Mouse (Mus musculus): ENCODE results near the gene Slfn9.
"Not testable (repeated sequence)": the region's sequence is repeated elsewhere in the genome, so short reads cannot be mapped to it uniquely, and the experiment has no call there.

Slfn9 gene

DNA sequence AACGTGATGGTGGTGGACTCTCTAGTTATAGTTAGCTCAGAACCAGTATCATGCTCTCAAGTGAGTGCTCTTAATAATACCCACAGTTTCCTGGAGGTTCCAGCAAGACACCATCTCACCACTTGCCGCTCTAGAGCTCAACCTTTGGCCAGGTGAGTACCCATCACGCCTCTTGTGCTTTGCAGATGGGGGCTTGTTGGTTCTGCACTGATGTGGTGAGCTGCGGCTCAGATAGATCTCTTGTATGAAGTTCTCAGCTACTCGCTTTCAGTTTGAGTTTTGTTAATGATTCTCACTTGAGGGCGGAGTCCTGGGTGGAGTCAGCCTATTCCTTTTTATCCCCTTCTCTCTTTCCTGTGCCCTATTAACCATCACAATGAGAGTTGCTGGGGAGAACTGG, 37.0 kb downstream of the Slfn9 start:
- no peak for DNase-seq

DNA sequence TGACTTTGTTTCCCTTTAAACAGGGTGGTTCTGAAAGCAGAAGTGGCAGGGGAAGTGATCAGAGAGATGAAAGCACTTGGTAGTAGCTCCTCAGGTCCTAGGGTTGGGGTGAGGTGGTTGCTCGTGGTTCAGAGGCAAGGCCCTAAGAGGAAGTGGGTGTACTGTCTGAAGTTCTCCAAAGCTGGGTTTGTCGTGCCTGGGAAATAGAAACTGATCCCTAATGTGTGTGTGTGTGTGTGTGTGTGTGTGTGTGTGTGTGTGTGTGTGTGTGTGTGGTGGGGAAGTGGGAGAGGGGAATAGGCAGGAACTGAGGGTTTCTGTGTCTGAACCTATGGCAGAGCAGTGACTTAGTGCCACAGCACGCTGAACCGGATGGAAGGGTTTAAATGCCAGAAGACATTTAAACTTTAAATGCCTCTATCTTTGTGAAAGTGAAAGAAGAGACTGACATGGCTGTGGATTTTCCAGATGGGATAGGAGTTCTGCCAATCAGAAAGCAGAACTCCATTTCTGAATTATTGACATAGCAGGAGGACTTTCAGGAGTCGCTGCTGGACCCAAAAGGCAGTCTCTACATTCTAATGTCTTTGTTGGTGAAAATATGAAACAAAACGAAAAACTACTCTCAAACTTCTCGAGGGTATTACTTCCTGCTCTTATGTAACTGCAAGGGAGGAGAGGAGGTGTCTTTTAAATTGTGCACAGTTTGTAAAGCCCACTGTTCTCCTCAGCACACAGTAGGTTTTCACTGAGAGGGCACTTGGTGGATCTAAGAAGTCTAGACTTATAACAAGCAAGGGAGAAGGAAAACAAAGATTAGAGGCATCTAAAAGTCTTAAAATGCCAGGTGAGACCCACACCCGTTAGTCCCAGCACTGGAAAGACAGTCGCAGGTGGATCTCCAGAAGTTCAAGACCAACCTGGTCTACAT, 38.8 kb downstream of the Slfn9 start:
- DNase-seq, result peak; percentile 26 to 28

DNA sequence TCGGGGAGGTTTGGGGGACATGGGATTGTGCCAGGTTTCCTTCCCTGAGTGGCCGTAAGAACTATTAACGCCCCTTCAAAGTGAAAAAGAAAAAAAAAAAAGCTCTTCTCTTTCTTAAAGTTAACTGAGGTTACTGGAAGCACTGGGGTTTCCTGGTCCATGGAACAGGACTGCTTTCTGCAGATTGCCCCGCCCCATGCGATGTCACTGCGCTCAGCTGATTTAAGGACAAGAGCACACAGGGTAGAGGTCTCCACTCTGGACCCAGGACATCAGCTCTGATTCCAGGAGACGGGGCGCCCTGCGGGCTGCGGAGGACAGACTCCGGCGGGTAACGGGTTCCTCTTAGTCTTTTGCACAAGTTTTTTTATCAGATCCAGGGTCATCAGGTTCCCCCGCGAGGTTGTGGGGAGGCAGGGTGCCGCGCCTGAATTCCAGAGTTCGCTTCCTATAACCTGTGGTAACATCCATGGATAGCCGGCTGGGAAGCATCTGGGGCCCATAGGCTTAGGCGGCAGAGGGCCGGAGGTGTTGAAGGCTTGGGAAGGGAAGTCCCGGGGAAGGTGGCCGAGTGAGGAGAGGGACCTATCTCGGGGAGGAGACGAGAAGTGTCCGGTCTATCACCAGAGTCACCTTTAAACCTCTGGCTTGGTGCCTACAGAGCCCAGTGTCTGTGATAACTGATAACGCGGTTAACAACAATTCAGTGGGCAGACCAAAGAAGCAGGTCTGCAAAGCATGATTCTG, 39.6 kb downstream of the Slfn9 start:
- peak; percentile 87 to 88 for DNase-seq

DNA sequence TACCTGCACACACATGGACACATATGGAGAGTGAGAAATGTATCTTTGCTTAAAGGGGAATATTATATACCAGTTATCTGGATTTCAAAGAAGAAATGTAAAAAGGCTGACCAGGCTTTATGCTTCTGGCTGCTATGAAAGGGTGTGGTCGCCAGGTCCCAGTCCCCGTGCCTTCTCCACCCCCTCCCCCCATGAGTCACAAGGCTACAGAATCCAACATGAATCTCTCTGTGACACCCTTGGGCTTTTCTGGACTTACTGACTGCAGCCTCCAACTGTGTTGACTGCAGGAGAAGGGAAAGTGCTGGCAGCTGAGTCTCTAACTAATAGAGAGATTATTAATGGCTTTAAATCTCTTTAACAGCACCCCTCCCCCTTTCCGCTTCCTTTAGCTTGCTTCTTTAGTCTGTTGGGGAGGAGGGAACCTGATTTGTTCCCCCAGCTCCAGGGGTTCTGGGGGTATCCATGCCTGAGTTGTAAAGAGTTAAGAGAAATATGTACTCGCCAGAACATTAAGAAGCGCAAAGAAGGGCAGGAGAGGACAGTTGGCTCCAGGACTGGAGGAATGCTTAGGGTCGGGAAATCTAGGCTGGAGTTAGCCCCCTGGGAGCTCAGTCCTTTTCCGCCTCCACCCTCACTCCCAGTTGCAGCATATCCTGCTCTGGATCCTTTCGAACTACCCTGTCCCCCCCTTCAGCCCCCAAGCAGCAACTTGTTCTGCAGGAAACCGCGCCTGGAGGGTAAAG, 40.7 kb downstream of the Slfn9 start, which contains the start of gene Slfn5:
Slfn5 (plus strand) TSS at position 614 of the 746 bp plus-strand sequence.
- peak; percentile 70 to 84 for DNase-seq

DNA sequence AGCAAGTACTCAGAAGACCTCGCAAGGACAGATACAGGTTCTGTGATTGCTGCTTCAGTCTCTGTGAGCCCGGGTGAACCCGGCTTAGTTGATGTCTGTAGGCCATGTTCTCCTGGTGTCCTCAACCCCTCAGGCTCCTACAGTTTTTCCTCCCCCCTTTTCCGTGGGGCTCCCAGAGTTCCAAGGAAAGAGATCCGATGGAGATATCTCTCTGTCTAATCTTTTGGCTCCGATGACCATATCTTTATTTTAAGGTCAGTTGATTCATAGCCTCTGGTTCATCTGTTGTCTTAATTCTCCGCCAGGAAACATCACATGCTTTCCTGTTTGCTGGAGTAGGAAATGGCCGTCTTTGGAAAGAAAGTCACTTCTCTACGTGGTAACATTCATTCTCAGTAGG, 42.6 kb downstream of the Slfn9 start:
- DNase-seq, result peak; percentile 41 to 77

DNA sequence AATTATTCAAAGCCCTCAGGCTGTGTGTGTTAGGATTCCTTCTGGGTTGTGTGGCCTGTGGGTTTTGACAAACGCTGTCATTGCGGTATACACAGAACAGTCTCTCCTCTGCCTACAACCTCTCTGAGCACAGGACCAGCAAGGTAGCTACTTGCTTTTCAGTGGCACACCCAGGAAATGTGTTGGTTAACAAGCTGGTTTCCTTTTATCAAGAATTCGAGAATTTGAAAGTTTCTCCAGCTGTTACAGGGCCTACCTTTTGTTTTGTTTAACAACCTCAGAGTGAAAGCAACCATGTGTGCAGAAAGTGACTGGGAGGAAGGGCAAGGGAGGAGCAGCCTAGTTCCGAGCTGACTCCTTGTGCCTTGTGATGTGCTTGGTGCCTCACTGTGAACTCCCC, 44.2 kb downstream of the Slfn9 start:
- DNase-seq, result no peak

DNA sequence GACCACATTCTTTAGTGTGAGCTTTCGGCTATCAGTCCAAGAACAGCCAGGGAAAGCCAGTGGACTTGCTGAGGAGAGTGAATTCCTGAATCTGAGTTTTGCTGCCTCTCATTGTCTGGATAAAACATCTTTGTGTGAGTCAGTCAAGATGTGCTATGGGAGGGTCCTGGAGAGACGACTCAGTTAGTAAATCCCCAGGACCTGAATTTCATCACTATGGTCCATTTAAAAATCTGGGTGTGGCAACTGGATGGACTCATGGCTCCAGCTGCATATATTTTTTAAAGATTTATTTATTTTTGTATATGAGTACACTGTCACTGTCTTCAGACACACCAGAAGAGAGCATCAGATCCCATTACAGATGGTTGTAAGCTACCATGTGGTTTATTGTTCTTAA, 46.0 kb downstream of the Slfn9 start:
- DNase-seq, result no peak

DNA sequence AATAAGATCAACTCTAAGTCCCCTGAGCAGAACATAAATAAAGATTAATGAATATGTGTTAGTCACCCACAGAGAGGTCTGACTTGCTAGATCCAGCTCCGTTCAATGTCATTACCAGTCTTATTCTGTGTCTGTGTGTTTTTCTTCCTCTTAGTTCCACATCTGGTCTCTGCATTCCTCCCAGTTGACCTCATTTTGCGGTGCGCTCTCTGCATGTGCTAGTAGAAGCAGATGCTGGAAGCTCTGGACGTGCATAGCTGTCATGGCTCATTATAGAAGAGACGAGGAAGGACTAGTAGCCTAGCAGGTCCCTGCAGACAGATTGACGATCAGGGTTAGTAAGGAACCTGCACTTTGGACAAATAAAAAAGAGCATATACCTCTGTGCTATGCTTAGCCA, 48.3 kb downstream of the Slfn9 start:
- no peak for DNase-seq

DNA sequence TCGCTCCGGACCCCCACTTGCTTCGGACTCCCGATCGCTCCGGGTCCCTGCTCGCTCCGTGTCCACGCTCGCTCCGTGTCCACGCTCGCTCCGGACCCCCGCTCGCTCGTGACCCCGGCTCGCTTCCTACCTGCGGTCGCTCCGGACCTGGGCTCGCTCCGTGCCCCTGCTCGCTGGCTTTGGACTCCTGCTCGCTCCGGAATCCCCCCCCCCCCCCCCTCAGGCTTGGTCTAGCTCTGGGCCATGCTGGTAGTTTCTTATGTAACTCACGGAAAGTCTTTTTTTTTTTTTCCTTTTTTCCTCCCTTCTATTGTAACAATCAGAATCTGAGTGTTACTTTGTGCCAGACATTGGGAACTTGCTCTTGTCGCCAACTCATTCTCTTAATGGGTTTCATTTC, 58.4 kb downstream of the Slfn9 start:
- DNase-seq, result no peak

DNA sequence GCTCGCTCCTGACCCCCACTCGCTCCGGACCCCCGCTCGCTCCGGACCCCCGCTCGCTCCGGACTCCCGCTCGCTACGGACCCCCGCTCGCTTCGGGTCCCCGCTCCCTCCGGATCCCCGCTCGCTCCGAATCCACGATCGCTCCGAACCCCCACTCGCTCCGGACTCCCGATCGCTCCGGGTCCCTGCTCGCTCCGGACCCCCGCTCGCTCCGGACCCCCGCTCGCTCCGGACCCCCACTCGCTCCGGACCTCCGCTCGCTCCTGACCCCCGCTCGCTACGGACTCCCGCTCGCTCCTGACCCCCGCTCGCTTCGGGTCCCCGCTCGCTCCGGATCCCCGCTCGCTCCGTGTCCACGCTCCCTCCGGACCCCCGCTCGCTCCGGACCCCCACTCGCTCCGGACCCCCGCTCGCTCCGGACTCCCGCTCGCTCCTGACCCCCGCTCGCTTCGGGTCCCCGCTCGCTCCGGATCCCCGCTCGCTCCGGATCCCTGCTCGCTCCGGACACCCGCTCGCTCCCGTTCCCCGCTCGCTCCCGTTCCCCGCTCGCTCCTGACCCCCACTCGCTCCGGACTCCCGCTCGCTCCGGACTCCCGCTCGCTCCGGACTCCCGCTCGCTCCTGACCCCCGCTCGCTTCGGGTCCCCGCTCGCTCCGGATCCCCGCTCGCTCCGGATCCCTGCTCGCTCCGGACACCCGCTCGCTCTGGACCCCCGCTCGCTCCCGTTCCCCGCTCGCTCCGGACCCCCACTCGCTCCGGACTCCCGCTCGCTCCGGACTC, 59.8 kb downstream of the Slfn9 start:
- peak in 1 of 2 experiments; percentile 46 for DNase-seq

DNA sequence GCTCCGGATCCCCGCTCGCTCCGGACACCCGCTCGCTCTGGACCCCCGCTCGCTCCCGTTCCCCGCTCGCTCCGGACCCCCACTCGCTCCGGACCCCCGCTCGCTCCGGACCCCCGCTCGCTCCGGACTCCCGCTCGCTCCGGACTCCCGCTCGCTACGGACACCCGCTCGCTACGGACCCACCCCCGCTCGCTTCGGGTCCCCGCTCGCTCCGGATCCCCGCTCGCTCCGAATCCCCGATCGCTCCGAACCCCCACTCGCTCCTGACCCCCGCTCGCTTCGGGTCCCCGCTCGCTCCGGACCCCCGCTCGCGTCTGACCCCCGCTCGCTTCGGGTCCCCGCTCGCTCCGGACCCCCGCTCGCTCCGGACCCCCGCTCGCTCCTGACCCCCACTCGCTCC, 60.5 kb downstream of the Slfn9 start:
- DNase-seq, result not testable (repeated sequence)

DNA sequence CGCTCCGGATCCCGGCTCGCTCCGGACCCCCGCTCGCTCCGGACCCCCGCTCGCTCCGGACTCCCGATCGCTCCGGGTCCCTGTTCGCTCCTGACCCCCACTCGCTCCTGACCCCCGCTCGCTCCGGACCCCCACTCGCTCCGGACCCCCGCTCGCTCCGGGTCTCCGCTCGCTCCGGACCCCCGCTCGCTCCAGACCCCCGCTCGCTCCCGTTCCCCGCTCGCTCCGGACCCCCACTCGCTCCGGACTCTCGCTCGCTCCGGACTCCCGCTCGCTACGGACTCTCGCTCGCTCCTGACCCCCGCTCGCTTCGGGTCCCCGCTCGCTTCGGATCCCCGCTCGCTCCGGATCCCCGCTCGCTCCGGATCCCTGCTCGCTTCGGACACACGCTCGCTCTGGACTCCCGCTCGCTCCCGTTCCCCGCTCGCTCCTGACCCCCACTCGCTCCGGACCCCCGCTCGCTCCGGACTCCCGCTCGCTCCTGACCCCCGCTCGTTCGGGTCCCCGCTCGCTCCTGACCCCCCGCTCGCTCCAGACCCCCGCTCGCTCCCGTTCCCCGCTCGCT, 61.2 kb downstream of the Slfn9 start:
- DNase-seq, result peak in 1 of 2 experiments; percentile 54

DNA sequence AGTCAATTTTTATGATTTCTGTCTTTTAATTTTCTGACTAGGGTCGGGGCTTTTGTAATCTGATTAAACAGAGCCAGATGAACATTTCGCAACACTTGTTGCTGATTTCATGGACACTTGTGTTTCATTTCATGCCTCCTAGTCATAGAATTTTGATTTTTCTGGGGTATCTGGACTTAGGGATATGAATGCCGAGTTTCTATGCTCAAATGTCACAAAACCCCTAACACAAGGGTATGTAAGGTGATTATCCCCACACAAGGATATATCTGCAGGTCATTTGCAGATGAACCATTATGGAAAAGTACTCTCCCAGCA, 62.0 kb downstream of the Slfn9 start:
- DNase-seq, result no peak

DNA sequence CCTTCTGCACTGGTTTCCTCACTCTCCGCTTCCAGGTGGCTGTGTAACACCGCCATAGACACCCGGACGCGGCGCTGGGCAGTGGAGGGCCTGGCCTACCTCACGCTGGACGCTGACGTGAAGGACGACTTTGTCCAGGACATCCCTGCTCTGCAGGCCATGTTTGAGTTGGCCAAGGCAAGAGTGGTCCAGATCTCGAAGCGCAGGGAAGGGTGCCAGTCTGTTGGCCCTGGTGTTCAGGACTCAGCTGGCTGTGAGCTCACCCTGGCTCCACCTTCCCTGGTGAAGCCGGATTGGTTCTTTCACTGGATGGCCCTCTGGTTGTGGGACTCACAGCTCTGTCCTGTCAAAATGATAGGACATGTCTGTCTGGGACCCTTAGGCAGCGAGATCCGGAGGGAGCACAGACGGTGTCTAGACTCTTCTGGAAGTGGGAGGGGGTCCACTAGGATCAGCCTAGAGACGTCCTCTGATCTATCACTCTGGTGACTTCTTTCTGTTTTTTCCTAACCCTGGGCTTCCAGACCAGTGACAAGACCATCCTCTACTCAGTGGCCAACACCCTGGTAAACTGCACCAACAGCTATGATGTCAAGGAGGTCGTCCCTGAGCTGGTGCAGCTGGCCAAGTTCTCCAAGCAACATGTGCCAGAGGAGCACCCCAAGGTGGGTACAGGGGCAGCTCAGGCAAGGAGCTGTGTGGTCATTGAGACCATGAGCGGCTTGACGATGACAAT, 62.6 kb downstream of the Slfn9 start:
- DNase-seq, result peak in 1 of 2 experiments; percentile 8

All from kidney, postnatal 36 days (tissue).